Mouse (Mus musculus) layer of hippocampus, adult 2 months (tissue): ENCODE results near the gene Avpi1. TPM values are rescaled to one million over a fixed set of nuclear protein-coding genes. Genes with fewer than 3 reads are reported as not detected.
A peak's percentile ranks its signal among the peaks of the same experiment; 100 is the strongest.

Experiments
- DNase-seq, 2 experiments: peaks; one replicate each; pipeline ENCODE4 v3.0.0; 2022; ENCODE audit warnings: low spot score in 2 of 2
- H3K27ac ChIP-seq: fragments of 200-600 bp; 2 replicates; pipeline ENCODE4 v1.8.1; 2022
- H3K4me3 ChIP-seq: fragments of 200-600 bp; 2 replicates; pipeline ENCODE4 v1.8.1; 2022; ENCODE audit warnings: mild to moderate bottlenecking
- CTCF ChIP-seq: fragments of 200-600 bp; conservative IDR thresholded peaks from 2 replicates; pipeline ENCODE4 v1.8.1; 2022; ENCODE audit warnings: antibody characterized with exemption, mild to moderate bottlenecking, moderate library complexity
- total RNA-seq, 2 experiments: library from RNA; stranded (reverse); gene quantifications; 2 replicates each; pipeline ENCODE4 v1.2.3; 2021

The Avpi1 gene
- total RNA-seq, 2 experiments from 2014 or later, result 18.0 to 20.7 TPM

DNA sequence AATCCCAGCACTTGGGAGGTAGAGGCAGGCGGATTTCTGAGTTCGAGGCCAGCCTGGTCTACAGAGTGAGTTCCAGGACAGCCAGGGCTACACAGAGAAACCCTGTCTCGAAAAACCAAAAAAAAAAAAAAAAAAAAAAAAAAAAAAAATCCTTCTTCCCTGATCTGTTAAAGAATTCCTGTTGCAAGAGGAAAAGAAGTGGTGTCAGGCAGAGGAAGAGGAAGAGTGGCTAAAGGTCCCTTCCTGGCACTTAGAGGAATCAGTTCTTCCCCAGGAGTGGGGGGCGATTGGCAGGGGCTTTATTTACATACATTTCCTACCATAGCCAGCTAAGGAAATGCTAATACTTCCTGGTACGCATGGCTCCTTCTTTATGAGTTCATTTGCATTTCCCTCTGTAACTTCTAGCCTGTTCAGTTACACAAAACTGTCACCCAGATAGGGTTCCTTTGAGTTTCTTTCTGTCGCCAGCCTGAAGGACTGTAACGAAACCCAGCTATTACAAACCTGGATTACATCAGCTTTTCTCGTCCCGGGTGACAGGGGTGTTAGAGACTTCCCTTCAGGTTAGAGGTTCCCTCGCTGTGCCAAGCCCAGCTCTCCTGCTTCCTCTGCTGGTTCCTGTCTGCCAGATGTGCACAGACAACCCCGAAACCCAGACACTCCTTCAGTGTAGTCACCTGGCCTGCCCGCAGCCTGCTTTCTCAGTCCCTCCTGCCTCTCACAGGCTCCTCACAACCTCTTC lies 28.8 kb upstream of the Avpi1 start:
- no peak for DNase-seq
- Histone ChIP-seq H3K27ac (no peak overlapping the region), H3K4me3 (no peak overlapping the region)
- no peak for TF ChIP-seq CTCF

DNA sequence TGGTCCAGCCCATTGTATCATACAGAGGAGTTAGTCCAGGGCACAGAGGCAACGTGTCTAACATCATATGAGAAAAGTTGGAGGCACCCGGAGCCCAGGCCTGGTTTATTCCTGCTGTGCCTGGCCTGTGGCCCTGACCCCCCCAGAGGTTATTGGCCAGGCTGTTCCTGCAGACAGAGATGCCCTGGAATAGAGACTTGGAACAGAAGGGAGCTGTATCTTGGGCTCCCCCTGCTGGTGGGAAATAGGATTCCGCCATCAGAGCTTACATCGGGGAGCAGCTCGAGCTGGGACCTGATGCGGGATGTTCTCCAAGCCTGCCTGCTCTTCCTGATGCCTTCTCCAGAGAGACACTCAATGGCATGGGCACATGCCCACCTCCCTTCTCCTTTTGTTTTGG lies 23.1 kb upstream of the Avpi1 start:
- TF ChIP-seq CTCF, result peak; percentile 100

DNA sequence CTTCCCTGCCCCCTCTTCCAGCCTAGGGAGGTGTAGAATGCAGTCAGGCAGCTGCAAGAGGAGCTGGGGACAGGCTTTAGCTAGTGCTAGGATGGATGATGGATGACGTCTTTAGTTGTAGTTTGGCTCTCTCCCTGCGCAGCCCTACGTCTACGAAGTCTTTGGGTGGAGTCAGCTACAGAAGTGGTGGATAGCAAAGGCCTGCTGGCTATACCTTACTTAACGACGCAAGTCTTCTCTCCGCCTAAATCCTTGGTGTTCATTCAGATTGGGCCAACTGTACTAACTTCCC lies 19.7 kb upstream of the Avpi1 start:
- DNase-seq, result no peak
- peak overlapping the region; percentile 68 for H3K4me3 ChIP-seq
- no peak for TF ChIP-seq CTCF
- peak overlapping the region; percentile 86 for H3K27ac ChIP-seq

More for the DNA sequence above, 23.1 kb upstream of the Avpi1 start:
- Histone ChIP-seq H3K4me3 (no peak overlapping the region), H3K27ac (no peak overlapping the region)
- peak; percentile 86 to 91 for DNase-seq

GRCm38 (mm10) chr19:42147769-42148568 lies 19.1 kb upstream of the Avpi1 start:
- no peak for DNase-seq
- Histone ChIP-seq H3K4me3 (peak overlapping the region; percentile 68), H3K27ac (peak overlapping the region; percentile 86)
- TF ChIP-seq CTCF, result no peak; the same call in 1 of the 2 replicates

- no peak for TF ChIP-seq CTCF
- peak within 1 kb of the TSS; percentile 86 for H3K27ac ChIP-seq
- DNase-seq, result no peak
- H3K4me3 ChIP-seq, result peak within 1 kb of the TSS; percentile 68
Observed at GRCm38 (mm10) chr19:42147170-42147768, 18.4 kb upstream of the Avpi1 start, which contains the start of gene Marveld1. Gene Marveld1 (plus strand): TSS chr19:42147400.

DNA sequence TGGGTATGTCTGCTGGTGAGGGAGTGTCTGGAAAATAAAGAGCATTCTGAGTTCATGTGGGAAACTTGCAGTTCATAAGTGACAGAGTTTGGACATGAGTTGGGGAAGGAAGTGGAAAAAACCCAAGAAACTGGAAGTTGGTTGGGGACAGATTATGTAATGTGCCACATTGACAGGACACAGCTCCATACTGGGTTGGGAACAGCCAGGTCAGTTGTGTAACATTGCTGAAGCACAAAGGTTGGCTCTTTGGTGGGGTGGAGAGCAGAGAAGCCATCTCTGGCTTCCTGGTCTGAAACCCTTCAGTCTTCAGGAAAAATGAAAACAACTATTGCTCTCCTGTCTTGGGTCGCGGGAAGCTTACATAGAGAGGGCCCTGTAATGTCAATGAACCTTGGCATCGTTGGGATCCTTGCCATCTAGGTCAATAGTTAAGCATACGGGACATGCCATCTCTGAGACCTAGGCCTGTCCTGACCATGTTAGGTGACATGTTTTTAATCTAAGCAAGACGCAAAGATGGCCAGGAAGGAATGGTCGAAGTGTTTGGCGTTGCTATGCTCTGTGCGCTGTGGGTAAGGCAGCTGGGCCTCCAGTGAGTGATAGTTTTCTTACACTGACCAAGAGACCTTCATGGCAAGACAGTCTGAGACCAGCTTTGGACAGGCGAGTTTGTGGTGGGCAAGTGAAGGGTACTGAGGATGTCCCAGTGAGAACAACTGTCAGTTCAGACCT lies 17.6 kb upstream of the Avpi1 start:
- Histone ChIP-seq H3K27ac (peak overlapping the region; percentile 81; the same call in 1 of the 2 replicates), H3K4me3 (no peak overlapping the region)
- no peak for DNase-seq
- no peak for TF ChIP-seq CTCF

DNA sequence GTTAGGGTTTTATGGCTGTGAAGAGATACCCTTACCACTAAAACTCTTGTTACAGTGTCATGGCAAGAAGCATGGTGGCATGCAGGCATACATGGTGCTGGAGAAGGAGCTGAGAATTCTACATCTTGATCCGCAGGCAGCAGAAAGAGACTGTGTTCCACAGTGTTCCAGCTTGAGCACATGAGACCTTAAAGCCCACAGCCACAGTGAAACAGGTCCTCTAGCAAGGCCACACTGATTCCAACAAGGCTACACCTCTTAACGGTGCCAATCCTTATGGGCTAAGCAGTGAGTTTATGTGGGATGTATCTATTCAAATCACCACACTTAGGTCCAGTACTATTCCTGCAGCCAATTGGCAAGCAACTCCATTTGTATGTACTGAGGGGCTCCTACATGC lies 16.9 kb upstream of the Avpi1 start:
- Histone ChIP-seq H3K27ac (no peak overlapping the region), H3K4me3 (no peak overlapping the region)
- TF ChIP-seq CTCF, result no peak
- DNase-seq, result no peak

GRCm38 (mm10) chr19:42145210-42145609 lies 16.4 kb upstream of the Avpi1 start:
- Histone ChIP-seq H3K4me3 (no peak overlapping the region), H3K27ac (peak overlapping the region; percentile 59; the same call in 1 of the 2 replicates)
- DNase-seq, result no peak
- no peak for TF ChIP-seq CTCF

DNA sequence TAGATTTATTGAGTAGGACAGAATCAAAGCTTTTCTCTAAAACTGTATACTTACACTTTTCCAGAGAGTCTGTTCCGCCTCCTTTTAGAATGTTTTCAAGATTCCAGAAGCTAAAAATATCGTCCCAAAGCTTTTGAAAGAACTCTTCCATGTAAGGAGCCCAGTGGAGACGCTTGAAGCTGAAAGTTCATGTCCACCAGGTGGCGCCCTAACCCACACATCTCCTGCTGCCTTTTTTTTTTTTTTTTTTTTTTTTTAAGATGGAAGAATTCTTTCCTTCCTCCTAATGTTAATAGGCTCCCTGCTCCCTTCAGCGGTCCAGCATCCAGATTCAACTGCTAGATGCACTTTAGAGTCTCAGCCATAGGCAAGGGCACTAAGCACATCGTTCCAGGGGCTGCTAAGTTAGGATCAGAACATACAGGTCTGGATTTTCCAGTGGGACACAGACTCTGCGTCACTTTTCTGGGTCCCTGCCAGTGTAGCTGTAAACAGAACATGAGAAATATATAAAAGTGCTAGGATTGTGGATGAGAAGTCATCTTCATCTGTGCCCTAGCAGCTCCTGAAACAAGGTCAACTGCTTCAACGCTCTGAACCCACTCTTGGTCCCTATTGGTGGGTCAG lies 15.8 kb upstream of the Avpi1 start:
- DNase-seq, result peak; percentile 80 to 89
- TF ChIP-seq CTCF, result peak; percentile 86
- Histone ChIP-seq H3K4me3 (no peak overlapping the region), H3K27ac (peak overlapping the region; percentile 59; the same call in 1 of the 2 replicates)

GRCm38 (mm10) chr19:42144067-42144466 lies 15.2 kb upstream of the Avpi1 start:
- no peak overlapping the region for H3K4me3 ChIP-seq
- no peak for TF ChIP-seq CTCF
- no peak for DNase-seq
- H3K27ac ChIP-seq, result no peak overlapping the region

GRCm38 (mm10) chr19:42142757-42143156 lies 13.9 kb upstream of the Avpi1 start:
- H3K27ac ChIP-seq, result no peak overlapping the region
- TF ChIP-seq CTCF, result no peak
- no peak for DNase-seq

DNA sequence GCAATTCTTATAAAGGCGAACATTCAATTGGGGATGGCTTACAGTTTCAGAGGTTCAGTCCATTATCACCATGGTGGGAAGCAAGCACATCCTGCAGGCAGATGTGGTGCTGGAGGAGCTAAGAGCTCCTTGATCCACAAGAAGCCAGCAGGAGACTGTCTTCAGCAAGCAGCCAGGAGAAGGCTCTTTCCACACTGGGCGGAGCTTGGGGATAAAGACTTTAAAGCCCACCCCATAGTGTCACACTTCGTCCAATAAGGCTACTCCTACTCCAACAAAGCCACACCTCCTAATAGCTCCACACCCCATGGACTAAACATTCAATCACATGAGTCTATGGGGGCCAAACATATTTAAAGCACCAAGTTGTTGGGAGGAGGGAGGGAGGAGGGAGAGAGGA lies 13.1 kb upstream of the Avpi1 start:
- no peak overlapping the region for H3K4me3 ChIP-seq
- H3K27ac ChIP-seq, result no peak overlapping the region
- TF ChIP-seq CTCF, result no peak
- no peak for DNase-seq

More at GRCm38 (mm10) chr19:42142757-42143156, 13.9 kb upstream of the Avpi1 start:
- H3K4me3 ChIP-seq, result no peak overlapping the region
